Mouse (Mus musculus): Measurements from ENCODE around the gene Six2. TPM values are rescaled to one million over a fixed set of nuclear protein-coding genes. Genes with fewer than 3 reads are reported as not detected.
A peak's percentile ranks its signal among the peaks of the same experiment; 100 is the strongest.

Gene Six2
- polyA plus RNA-seq, 1 experiment from 2014 or later: 13.2 TPM

GRCm38 (mm10) chr17:85693101-85693500 lies 5.0 kb upstream of the Six2 start:
- Histone ChIP-seq H3K27ac (replicated peaks; ENCODE audit: low read depth, low read length) (peak overlapping the region; percentile 87), H3K9me3 (ENCODE audit: control insufficient read depth, low read length) (peaks cover 4% of the 10 kb centered on the region; the same call in 1 of the 2 replicates), H3K4me1 (ENCODE audit: control insufficient read depth, insufficient read depth, low read length) (peaks cover 13% of the 10 kb centered on the region; the same call in 1 of the 2 replicates), H3K9ac (ENCODE audit: low read depth, low read length) (peak overlapping the region; percentile 92), H3K36me3 (ENCODE audit: control insufficient read depth, insufficient read depth, low read length) (no peaks in the 10 kb centered on the region), H3K4me2 (ENCODE audit: low read depth, low read length) (peak overlapping the region; percentile 72), H3K4me3 (ENCODE audit: low read depth, low read length) (peak overlapping the region; percentile 66), H3K27me3 (replicated peaks; ENCODE audit: control insufficient read depth, insufficient read depth, low read length) (peaks cover 50% of the 10 kb centered on the region)
- WGBS: 6% methylated on average over 9 of the region's 9 CpGs
- ATAC-seq (ENCODE audit: low read depth): no peak
- DNase-seq (ENCODE audit: low spot score): no peak

GRCm38 (mm10) chr17:85692594-85692993 lies 4.5 kb upstream of the Six2 start:
- 6% methylated on average over 22 of the region's 23 CpGs for WGBS
- Histone ChIP-seq H3K27ac (replicated peaks; ENCODE audit: low read depth, low read length) (peak overlapping the region; percentile 87), H3K27me3 (replicated peaks; ENCODE audit: control insufficient read depth, insufficient read depth, low read length) (peaks cover 50% of the 10 kb centered on the region), H3K36me3 (ENCODE audit: control insufficient read depth, insufficient read depth, low read length) (no peaks in the 10 kb centered on the region), H3K4me2 (ENCODE audit: low read depth, low read length) (peak overlapping the region; percentile 72), H3K9me3 (ENCODE audit: control insufficient read depth, low read length) (peaks cover 4% of the 10 kb centered on the region; the same call in 1 of the 2 replicates), H3K9ac (ENCODE audit: low read depth, low read length) (peak overlapping the region; percentile 92), H3K4me1 (ENCODE audit: control insufficient read depth, insufficient read depth, low read length) (peaks cover 13% of the 10 kb centered on the region; the same call in 1 of the 2 replicates), H3K4me3 (ENCODE audit: low read depth, low read length) (peak overlapping the region; percentile 66)
- ATAC-seq (ENCODE audit: low read depth) (no peak), DNase-seq (ENCODE audit: low spot score) (no peak)

- Histone ChIP-seq H3K9ac (ENCODE audit: low read depth, low read length) (peak overlapping the region; percentile 92), H3K27ac (replicated peaks; ENCODE audit: low read depth, low read length) (peak overlapping the region; percentile 87)
These were observed 3.8 kb upstream of the Six2 start for GRCm38 (mm10) chr17:85691701-85692536.

GRCm38 (mm10) chr17:85690969-85691335 lies 2.9 kb upstream of the Six2 start:
- H3K9me3 ChIP-seq (ENCODE audit: control insufficient read depth, low read length): peaks cover 4% of the 10 kb centered on the region; the same call in 1 of the 2 replicates
- H3K4me3 ChIP-seq (ENCODE audit: low read depth, low read length): peak overlapping the region; percentile 66
- ATAC-seq (ENCODE audit: low read depth): peak; percentile 13; the same call in 1 of the 2 replicates
- peaks cover 56% of the 10 kb centered on the region for H3K27me3 ChIP-seq (replicated peaks; ENCODE audit: control insufficient read depth, insufficient read depth, low read length)
- peaks cover 13% of the 10 kb centered on the region for H3K4me1 ChIP-seq (ENCODE audit: control insufficient read depth, insufficient read depth, low read length)
- peak overlapping the region; percentile 92 for H3K9ac ChIP-seq (ENCODE audit: low read depth, low read length)
- H3K4me2 ChIP-seq (ENCODE audit: low read depth, low read length): peak overlapping the region; percentile 72
- WGBS: 13% methylated on average over 4 of the region's 4 CpGs
- peak overlapping the region; percentile 87 for H3K27ac ChIP-seq (replicated peaks; ENCODE audit: low read depth, low read length)
- DNase-seq (ENCODE audit: low spot score): peak; percentile 86
- H3K36me3 ChIP-seq (ENCODE audit: control insufficient read depth, insufficient read depth, low read length): no peaks in the 10 kb centered on the region

More at GRCm38 (mm10) chr17:85691701-85692536, 3.8 kb upstream of the Six2 start:
- 9% methylated on average over 43 of the region's 43 CpGs for WGBS
- H3K9me3 ChIP-seq (ENCODE audit: control insufficient read depth, low read length): peaks cover 4% of the 10 kb centered on the region; the same call in 1 of the 2 replicates
- no peak for DNase-seq (ENCODE audit: low spot score)
- ATAC-seq (ENCODE audit: low read depth): no peak
- H3K36me3 ChIP-seq (ENCODE audit: control insufficient read depth, insufficient read depth, low read length): no peaks in the 10 kb centered on the region
- H3K4me3 ChIP-seq (ENCODE audit: low read depth, low read length): peak overlapping the region; percentile 66
- H3K4me1 ChIP-seq (ENCODE audit: control insufficient read depth, insufficient read depth, low read length): peaks cover 13% of the 10 kb centered on the region
- peaks cover 56% of the 10 kb centered on the region for H3K27me3 ChIP-seq (replicated peaks; ENCODE audit: control insufficient read depth, insufficient read depth, low read length)
- peak overlapping the region; percentile 72 for H3K4me2 ChIP-seq (ENCODE audit: low read depth, low read length)

GRCm38 (mm10) chr17:85690323-85690968 lies 2.4 kb upstream of the Six2 start:
- peak overlapping the region; percentile 72 for H3K4me2 ChIP-seq (ENCODE audit: low read depth, low read length)
- H3K9ac ChIP-seq (ENCODE audit: low read depth, low read length): peak overlapping the region; percentile 92
- 17% methylated on average over 6 of the region's 6 CpGs for WGBS
- H3K4me3 ChIP-seq (ENCODE audit: low read depth, low read length): peak overlapping the region; percentile 66
- peaks cover 4% of the 10 kb centered on the region; the same call in 1 of the 2 replicates for H3K9me3 ChIP-seq (ENCODE audit: control insufficient read depth, low read length)
- peaks cover 61% of the 10 kb centered on the region for H3K27me3 ChIP-seq (replicated peaks; ENCODE audit: control insufficient read depth, insufficient read depth, low read length)
- 0 out of 2 replicates have a peak, but pooled peaks cover 3% of the 10 kb centered on the region for H3K36me3 ChIP-seq (ENCODE audit: control insufficient read depth, insufficient read depth, low read length)
- H3K4me1 ChIP-seq (ENCODE audit: control insufficient read depth, insufficient read depth, low read length): peaks cover 15% of the 10 kb centered on the region
- peak; percentile 13; the same call in 1 of the 2 replicates for ATAC-seq (ENCODE audit: low read depth)
- peak overlapping the region; percentile 87 for H3K27ac ChIP-seq (replicated peaks; ENCODE audit: low read depth, low read length)
- DNase-seq (ENCODE audit: low spot score): no peak

GRCm38 (mm10) chr17:85689807-85690319 lies 1.8 kb upstream of the Six2 start:
- Histone ChIP-seq H3K9me3 (ENCODE audit: control insufficient read depth, low read length) (peaks cover 4% of the 10 kb centered on the region; the same call in 1 of the 2 replicates), H3K4me1 (ENCODE audit: control insufficient read depth, insufficient read depth, low read length) (peaks cover 21% of the 10 kb centered on the region), H3K9ac (ENCODE audit: low read depth, low read length) (peak overlapping the region; percentile 92), H3K27ac (replicated peaks; ENCODE audit: low read depth, low read length) (peak overlapping the region; percentile 87), H3K4me3 (ENCODE audit: low read depth, low read length) (peak overlapping the region; percentile 66), H3K36me3 (ENCODE audit: control insufficient read depth, insufficient read depth, low read length) (peaks cover 8% of the 10 kb centered on the region), H3K27me3 (replicated peaks; ENCODE audit: control insufficient read depth, insufficient read depth, low read length) (peaks cover 67% of the 10 kb centered on the region), H3K4me2 (ENCODE audit: low read depth, low read length) (peak overlapping the region; percentile 72)
- DNase-seq (ENCODE audit: low spot score) (no peak), ATAC-seq (ENCODE audit: low read depth) (no peak)
- 23% methylated on average over 5 of the region's 5 CpGs for WGBS

GRCm38 (mm10) chr17:85688911-85689806 lies 1.1 kb upstream of the Six2 start:
- H3K9me3 ChIP-seq (ENCODE audit: control insufficient read depth, low read length): no peaks in the 10 kb centered on the region
- peak overlapping the region; percentile 66 for H3K4me3 ChIP-seq (ENCODE audit: low read depth, low read length)
- ATAC-seq (ENCODE audit: low read depth) (no peak), DNase-seq (ENCODE audit: low spot score) (peak; percentile 78)
- peak overlapping the region; percentile 72 for H3K4me2 ChIP-seq (ENCODE audit: low read depth, low read length)
- H3K9ac ChIP-seq (ENCODE audit: low read depth, low read length): peak overlapping the region; percentile 92
- peaks cover 21% of the 10 kb centered on the region for H3K4me1 ChIP-seq (ENCODE audit: control insufficient read depth, insufficient read depth, low read length)
- H3K36me3 ChIP-seq (ENCODE audit: control insufficient read depth, insufficient read depth, low read length): peaks cover 9% of the 10 kb centered on the region
- 2% methylated on average over 32 of the region's 35 CpGs for WGBS
- peaks cover 66% of the 10 kb centered on the region for H3K27me3 ChIP-seq (replicated peaks; ENCODE audit: control insufficient read depth, insufficient read depth, low read length)
- H3K27ac ChIP-seq (replicated peaks; ENCODE audit: low read depth, low read length): peak overlapping the region; percentile 87
